Mouse (Mus musculus) MEL-GATA-1-ER (cell line): ENCODE measurements at regions not wholly inside any gene's neighbourhood (a gene's known extent, or its start where the extent isn't known, plus 50 kb on each side); places are given as distances from the start of the nearest gene placed in this dataset.
"Not testable (repeated sequence)": the region's sequence is repeated elsewhere in the genome, so short reads cannot be mapped to it uniquely, and the experiment has no call there.

Experiments
- DNase-seq: peaks from one replicate; pipeline ENCODE4 v3.0.0-alpha.2; 2012; ENCODE audit warnings: low read depth; ENCODE audit errors: extremely low read depth

DNA sequence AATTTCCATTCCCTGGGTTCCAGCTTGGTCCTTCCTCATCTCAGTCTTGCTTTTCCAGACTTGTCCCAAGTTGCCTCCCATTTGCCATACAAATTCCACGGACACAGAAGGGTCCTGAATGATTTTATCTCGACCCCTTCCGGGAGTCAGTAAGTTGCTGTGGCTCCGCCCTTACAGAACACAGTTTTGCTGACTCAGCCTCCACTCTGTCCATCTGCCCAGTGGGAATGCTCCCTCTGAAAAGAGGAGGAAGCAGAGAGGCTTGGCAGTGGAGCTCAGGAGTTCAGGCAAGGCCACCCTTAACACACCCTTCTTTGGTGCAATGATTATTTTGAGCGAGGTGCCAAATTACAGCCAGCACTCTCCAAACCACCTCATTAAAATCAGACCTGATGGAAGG lies 213.9 kb upstream of the Prok2 start:
- DNase-seq = no peak

DNA sequence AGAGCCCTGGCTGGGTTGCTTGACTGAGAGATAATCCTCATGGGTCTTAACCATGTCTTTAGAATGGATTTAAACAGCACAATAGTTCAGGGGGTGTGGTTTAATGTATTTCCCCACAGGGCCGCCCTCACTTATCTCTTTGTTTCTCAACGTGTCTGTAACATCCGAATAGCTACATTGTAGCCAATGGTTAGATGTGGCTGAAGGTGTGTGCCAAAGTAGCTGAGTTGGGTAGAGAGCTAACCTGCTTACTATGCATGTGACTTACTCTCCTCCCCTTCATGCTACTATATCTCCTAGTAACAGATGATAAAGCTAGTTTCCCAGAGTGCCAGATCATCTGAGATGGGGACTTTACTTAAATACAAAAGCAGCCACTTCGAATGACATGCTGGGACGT lies 213.2 kb upstream of the Prok2 start:
- no peak for DNase-seq

DNA sequence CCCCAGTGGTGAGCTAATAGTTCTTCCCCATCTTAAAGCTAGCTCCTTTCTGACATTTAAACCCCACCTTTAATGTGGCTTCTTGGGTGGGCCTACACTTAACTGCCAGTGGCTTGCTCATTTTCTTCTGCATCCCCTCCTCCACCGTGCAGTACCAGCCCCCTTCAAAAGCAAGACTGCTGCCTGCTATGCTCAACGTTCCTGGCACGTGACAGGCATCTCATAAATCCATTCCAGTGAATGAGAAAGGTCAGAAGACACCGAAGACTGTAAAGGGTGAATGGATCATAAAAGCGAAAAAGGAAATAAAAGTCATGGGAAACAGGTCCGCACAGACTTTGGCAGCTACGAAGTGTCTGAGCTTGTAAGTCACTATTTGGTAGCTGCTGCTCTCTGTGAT lies 212.8 kb upstream of the Prok2 start:
- DNase-seq = no peak

DNA sequence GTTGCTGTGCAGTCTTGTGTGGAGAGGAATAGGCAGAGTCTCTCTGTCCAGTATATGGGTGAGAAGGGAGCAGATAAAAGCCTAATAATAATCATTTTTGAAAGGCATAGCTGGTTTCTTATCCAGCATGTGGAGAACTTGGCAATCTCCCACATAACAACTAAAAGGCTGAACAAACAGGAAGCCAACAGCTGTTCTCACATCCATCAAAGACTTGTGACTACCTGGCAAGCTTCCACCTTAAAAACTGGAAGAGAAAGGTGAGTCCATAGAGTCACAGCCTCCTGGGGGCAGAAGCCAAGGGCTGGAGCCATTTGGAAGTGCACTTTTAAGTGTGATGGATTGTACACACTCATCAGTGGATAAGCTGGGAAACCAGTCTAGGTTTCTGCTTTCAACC lies 210.5 kb upstream of the Prok2 start:
- DNase-seq = no peak

DNA sequence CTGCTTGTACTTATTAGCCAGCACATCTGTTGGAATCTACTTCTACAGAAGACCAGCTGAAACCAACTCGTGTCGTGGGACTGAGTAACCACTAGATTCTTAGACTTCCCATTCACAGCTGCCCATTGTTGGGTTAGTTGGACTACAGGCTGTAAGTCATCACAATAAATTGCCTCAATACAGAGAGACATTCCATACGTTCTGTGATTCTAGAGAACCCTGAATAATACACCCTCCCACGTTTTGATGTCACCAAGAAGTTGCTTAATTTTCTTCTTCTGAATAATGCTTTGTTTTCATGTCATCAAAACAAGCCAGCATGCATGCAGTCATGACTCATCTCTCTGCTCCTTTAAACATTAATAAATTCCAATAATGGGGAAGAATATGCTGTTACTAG lies 209.2 kb upstream of the Prok2 start:
- DNase-seq = no peak

DNA sequence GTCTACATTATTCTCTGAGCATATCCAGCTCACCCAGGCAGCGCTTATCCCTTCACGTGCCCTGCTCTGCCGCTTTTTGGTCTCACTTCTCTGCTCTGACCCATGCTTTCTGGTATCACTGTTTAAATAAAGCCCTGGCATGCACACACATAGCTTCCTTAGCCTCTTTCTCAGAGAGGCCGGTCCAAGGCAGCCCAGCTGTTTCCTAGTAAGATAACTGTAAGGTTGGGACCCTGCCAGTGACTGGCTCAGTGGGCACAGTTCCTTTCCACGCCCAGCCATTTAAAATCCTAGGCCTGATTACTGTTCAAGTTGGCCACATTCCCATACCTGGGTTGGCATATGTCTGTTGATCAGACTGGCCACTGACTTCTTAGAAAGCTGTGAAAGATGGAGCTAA lies 208.2 kb upstream of the Prok2 start:
- no peak for DNase-seq

DNA sequence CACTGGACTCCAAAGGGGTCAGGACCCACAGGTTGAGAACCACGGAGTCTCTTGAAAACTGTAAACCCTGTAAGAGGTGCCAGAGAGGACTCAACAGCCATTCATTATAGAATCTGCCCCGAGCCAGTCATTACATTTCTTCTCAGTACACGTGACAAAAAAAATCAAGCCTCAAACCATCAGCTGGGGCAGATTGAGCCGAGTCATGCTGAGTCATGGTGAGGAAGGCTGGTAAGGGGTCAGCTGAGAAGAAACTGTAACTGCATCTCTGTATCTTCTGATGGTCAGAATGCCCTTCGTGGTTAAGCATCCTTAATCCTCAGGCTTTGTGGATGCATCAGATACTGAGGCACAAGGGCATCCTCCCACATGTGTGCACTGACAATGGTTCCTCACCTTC lies 207.2 kb upstream of the Prok2 start:
- DNase-seq = no peak

DNA sequence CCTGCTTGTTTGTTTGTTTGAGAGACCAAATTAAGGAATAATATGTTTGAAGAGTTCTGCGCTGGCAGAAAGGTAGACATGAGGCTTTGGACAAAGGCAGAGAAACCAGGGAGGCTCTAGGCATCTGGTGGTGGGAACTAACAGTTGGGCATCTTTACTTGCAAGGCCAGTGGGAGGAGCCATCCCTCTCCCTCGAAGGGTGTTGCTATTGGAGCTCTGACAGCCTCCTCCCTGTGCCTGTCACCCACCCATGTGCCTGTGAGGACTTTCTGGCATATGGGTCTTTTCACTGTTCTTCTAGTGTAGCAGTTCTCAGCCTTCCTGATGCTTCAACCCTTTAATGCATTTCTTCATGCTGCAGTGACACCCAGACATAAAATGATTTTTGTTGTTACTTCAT lies 206.7 kb upstream of the Prok2 start:
- DNase-seq = no peak

DNA sequence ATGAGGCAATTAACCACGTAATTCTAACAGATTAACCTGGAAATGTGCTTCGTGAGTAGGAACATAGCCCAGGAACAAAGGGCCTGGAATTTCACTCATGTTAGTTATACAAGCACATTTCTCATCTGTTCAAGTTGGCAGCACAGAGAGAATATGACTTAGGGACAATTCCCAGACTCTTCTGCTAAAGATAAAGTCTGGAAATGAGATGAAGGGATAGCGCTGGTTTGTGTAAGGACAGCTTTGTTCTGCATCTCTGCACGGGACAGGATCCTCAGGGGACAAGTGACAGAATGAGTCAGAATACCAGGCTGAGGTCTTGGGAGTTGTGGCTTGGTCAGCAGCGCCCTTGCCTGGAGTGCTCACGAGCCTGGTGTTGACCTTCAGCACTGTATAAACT lies 206.2 kb upstream of the Prok2 start:
- DNase-seq = no peak

DNA sequence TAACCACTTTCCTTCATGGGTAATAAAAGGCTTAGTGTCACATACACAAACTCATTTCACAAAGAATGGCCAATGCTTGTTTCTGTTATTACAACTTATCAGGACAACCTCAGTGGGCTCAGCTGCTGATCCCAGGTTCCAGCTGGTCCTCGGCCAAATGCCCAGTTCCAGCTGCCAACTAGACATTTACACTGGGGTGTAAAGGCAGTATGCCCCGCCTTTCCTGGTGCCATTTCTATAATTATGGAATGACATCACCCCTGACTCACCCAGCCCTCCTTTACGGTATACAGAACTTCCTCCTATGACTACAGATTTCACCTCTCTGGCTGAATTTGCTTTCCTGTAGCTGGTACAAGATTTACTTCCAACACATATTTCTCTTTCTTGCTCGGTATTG lies 205.4 kb upstream of the Prok2 start:
- no peak for DNase-seq

DNA sequence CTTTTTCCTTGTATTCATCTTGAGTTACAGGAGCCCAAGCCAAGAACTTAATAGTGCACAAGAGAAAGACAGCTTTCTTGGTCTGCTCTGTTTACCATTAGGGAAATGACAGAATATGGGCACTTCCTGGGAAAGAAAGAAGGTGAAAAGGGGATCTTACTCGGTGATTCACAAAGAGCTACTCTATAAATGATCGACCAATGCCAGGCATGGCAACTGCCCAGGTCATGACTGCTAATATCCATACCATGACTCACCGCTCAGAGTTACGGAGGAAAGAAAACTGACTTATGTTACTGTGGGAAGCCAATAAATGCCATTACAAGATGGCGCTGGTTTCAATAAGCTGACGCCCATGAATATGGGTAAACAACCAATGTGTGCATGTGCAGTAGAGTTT lies 204.1 kb upstream of the Prok2 start:
- DNase-seq = no peak

DNA sequence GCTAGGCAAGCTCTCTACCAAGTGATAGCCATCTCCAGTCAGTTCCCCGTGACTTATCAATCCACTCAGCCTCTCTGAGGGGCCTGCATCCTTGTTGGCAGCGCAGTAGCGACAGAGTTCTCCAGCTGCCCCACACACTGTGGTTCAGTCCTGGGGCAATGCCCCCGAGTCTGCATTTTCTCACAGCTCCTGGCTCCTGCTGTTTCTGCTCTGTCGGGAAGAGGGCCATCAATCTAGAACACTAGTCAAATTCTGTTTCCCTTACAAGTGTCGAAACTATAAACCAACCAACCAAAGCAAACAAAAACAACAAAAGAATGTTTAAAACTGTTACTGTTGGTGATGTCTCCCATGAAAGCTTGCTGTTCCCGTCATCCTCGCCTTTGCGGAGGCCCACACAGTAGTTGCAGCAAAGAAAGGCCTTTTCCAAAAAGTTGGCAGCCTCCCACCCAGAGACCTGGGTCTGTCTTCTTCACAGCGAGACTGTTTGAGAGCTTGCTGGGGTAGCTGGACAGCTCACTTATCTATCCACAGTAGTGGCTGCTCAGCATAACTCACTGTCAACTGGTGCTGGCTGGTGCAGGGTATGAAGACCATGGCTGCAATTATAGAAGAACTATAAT lies 201.9 kb upstream of the Prok2 start:
- DNase-seq = no peak

DNA sequence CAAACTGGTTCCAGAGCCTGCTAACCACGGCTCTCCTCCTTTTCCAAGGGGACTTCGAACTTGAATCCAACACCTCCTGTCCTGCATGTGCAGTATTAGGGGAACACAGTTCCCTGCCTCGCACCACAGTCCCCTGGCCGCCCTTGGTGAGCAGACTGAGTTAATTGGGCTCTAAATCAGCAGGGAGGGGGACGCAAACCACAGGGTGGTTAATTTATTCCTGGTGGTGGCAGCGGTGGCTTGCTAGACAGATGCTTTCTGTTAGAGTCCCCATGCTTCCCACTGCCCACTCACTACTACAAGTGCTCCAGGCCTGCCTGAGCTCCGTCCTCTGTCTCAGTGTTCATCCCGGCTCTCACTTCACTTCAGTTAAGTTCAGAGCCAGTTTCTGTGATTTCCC lies 198.0 kb upstream of the Prok2 start:
- DNase-seq = no peak

DNA sequence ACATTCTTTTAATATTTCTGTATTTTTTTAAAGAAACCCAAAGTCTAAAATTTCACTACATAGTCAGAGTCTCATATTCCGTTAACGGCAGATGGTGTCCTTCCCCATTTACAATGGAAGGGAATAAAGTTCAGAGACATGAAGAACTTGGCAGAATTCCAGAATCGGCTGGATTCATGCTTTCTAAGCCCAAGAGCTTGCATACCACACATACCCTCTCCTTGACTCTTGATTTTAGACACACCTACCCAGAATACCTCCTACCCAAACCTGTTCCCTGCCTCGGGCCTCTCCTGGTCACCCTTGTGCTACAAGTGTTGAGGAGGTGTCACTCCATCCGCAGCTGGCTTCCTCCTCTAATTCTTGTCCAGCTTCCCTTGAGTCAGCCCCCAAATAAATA lies 195.8 kb upstream of the Prok2 start:
- DNase-seq = no peak

DNA sequence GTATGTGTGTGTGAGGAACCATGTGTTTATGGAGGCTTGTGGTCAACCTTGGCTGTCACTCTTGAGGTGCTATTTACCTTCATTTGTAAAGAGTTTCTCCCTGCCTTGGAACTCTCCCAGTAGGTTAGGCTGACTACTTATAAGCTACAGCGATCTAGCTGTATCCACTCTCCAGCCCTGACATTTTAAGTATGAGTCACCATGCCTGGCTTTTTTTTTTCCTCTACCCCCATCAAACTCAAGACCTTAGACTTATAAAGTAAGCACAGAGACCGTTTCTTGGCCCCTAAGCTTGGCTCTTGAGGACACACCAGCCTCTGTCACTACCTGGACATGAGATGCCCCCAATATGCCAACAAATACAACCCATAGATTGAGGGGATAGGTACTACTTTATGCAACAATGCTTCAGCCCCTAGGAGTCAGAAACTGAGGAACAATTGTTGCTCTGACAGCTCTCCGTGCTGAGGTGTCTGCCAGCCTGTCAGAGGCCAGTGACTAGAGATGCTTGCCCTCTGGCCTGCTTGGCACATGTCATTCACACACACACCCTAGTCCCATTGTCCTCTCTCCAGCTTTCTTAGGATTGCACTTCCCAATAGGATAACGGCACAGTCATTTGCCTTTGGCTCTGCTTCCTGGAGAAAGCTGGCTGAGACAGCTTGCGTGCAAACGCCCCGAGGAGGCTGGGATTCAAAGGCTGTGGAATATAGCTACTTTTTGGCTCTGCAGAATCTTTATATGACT lies 193.8 kb upstream of the Prok2 start:
- no peak for DNase-seq

DNA sequence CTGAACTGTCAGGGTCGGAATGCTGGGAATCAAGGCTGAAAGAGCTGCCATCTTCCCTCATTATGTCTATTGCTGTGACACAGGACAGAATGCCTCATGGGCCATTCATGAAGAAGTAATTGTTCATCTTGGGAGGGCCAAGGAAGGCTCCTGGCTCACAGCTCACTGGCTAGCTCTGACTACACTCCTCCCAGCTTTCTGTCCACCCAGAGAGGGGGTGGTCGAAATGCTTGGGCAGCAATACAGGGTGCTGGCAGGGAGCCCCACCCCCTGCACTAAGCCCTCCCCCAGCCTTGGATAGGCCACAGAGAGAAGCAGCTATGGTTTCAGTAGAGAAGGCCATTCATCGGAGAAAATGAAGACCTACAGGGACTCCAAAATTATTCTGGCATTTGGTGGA lies 192.2 kb upstream of the Prok2 start:
- no peak for DNase-seq

DNA sequence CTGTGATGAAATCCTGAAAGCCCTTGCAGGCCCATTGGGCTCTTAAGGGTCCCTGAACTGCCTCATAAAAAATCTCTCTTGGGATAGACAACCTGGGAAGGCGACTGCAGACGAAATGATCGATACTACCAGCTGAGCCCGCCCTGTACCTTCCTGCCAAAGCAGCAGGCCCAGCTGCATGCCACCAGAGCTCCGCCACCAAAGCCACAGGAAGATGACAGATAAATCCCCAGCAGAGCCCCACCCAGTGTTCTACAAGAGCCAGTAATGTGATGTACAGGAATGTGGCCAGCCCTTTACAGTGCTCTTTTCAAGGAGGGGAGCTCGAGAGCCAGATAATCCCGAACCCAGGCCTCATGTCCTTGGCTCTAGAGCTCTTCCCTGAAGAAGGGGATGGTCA lies 183.7 kb upstream of the Prok2 start:
- DNase-seq = peak; percentile 31

DNA sequence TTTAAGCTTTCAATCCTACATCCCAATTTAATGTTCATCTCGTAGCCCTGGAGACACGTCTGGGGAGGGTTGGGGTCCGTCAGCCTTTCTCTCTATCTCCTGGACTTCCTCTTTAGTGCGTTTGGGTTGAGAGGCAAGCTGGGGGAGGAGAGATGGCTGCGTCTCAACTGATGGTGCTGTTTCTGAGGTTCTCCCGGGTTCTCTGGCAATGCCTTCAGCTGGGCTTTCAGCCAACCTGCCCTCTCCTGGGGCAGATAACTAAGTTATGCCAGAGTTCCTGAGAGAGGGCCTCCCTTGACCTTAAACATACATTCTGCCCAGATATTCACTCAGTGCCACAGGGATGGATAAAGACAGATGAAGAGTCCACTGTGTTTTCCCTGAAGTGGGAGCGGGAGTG lies 183.3 kb upstream of the Prok2 start:
- DNase-seq = peak; percentile 41

DNA sequence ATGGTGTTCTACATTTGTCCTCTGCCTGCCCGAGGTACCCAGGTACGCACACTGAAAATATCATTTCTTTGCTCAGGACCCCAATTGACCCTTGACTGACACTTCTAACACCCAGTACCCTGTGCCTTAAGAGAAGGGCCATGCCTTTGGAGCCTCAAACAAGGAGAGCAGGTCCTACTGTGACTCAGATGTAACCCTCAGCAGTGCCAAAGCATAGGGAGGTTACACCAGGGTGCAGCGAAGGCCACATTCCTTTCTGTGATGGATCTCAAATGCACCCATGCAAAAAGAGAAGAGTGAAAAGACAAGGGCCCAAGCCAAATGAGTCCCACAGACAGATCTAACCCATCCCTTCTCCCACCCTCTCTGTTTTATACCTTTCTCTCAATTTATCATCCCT lies 181.9 kb upstream of the Prok2 start:
- no peak for DNase-seq

DNA sequence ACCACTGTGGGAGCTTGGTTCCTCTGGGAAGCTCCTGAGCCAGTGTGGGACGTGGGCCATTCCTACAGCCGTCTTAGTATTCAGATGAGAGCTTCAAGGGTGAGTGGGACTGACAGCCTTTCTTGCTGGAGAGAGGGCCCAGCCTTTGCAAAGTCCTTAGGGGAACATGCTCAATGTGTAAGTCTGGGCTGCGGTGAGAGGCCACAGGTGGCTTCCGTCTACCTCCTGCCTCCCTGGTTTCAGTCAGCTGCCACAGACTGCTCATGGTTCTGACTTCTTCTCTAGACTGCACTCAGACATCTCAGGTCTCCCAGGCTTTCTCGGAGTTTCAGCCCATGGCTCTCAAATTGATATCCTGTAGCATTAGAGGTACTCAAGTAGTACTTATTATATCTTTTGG lies 179.0 kb upstream of the Prok2 start:
- no peak for DNase-seq

DNA sequence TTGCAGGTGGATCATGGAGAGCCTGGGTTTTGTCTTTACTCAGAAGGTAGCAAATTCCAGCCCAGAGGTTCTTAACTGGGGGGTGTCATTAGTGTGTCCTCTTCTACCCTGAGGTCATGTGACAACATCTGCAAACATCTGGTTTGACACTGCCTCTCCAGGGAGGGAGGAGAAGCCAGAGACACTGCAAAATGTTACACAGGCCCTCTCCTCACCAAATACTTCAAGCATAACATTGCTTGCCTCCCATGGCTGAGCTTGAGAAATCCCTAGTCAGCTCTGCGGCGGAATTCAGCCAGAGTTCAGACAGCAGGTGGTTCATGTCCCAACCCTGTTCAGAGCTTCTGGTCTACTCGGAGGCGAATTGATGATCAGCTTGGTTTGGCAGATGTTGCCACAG lies 178.4 kb upstream of the Prok2 start:
- no peak for DNase-seq

DNA sequence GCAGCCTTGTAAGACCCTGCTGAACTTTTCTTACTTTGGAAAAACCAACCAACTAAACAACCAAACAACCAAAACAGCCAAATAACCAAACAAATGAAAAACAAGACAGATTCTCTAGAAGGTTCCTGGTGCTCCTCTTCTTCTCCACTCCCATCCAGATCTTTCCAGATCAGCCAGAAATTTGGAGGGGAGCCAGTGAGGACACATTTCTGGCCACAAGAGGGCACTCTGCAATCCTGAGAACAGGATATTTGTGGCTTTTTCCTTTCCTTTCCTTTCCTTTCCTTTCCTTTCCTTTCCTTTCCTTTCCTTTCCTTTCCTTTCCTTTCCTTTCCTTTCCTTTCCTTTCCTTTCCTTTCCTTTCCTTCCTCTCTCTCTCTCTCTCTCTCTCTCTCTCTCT lies 177.9 kb upstream of the Prok2 start:
- not testable (repeated sequence) for DNase-seq

DNA sequence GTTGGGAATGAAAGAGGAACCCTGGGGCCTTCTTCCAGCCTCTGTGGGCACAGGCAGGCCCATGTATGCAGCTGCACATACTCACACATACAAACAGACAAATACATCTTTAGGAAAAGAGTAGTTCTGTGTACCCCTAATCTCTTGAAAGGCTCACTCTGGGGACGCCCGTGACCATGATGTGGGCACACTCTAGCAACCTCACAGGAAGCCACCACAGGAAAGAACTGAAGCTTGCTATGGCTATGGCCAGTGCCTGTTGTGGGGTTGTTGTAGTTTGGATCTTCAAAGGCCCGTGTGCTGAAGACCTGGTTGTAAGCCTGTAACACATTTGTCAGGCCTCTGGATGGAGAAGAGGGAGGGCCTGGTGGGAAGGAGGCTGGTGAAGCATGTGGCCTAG lies 175.4 kb upstream of the Prok2 start:
- DNase-seq = no peak

DNA sequence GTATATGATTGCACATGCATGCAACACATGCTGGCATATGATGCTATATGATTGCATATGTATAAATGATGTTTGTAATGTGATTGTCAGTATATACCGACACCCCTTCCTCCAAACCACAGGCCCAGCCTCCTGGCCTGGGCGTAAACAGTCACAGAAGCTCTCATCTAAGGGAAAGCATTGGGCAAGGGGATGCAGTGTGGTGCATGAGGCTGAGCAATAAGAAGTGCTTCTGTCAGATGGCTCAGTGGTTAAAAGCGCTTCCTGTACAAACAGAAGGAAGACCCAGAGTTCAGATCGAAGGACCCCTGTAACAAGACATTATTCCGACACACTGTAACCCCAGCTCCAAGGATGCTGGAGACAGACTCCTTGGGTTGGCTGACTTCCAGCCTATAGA lies 175.0 kb upstream of the Prok2 start:
- no peak for DNase-seq
